Mouse (Mus musculus) hindbrain, postnatal 0 days (tissue): ENCODE data around the gene Plxnb1. TPM values are rescaled to one million over a fixed set of nuclear protein-coding genes. Genes with fewer than 3 reads are reported as not detected.
A peak's percentile ranks its signal among the peaks of the same experiment; 100 is the strongest.

Experiments used
- ATAC-seq: fragments of 200-750 bp; cut with Nextera tagmentation; 2 replicates; pipeline ENCODE4 v1.8.0; 2017; ENCODE audit warnings: mild to moderate bottlenecking, moderate TSS enrichment, moderate library complexity
- DNase-seq: peaks from one replicate; pipeline ENCODE4 v3.0.0-alpha.2; 2015; ENCODE audit warnings: low spot score
- H3K27ac ChIP-seq: fragments of 300-500 bp; sonication (generic); 2 replicates; pipeline ENCODE4 v1.5.1; 2014; ENCODE audit warnings: mild to moderate bottlenecking
- H3K27me3 ChIP-seq: fragments of 300-500 bp; sonication (generic); 2 replicates; pipeline ENCODE4 v1.6.1; 2014; ENCODE audit warnings: low read length, mixed read lengths; ENCODE audit not compliant: insufficient read depth
- H3K36me3 ChIP-seq: fragments of 300-500 bp; sonication (generic); 2 replicates; pipeline ENCODE4 v1.6.1; 2014; ENCODE audit warnings: low read length, mixed read lengths; ENCODE audit not compliant: insufficient read depth
- H3K4me1 ChIP-seq: fragments of 300-500 bp; sonication (generic); 2 replicates; pipeline ENCODE4 v1.6.1; 2014; ENCODE audit warnings: antibody characterized with exemption, low read length, mixed read lengths; ENCODE audit not compliant: insufficient read depth
- H3K4me2 ChIP-seq: fragments of 300-500 bp; sonication (generic); 2 replicates; pipeline ENCODE4 v1.6.1; 2014; ENCODE audit warnings: low read depth, mild to moderate bottlenecking, low read length, moderate library complexity, mixed read lengths
- H3K4me3 ChIP-seq: fragments of 300-500 bp; sonication (generic); 2 replicates; pipeline ENCODE4 v1.5.1; 2014; ENCODE audit warnings: low read length
- H3K9ac ChIP-seq: fragments of 300-500 bp; sonication (generic); replicated peaks from 2 replicates; pipeline ENCODE4 v1.6.1; 2014; ENCODE audit warnings: mild to moderate bottlenecking, low read length, moderate library complexity, mixed read lengths
- H3K9me3 ChIP-seq: fragments of 300-500 bp; sonication (generic); 2 replicates; pipeline ENCODE4 v1.6.1; 2016; ENCODE audit warnings: low read length, mixed read lengths
- CTCF ChIP-seq: IDR thresholded peaks from 2 replicates; pipeline ENCODE4 v1.5.1; 2016; ENCODE audit warnings: antibody characterized with exemption, control low read depth, low read depth
- WGBS: fragments of 180-500 bp; shearing (Covaris S2); extraction: QIAGEN DNeasy Blood & Tissue Kit; methylation state at CpG from one replicate; pipeline ENCODE4 v1.1.7; 2014; 5-methylcytosine and 5-hydroxymethylcytosine counted together
- polyA plus RNA-seq: library from polyadenylated mRNA; unstranded; fragments of >200 nt; fragmentation: Nextera tagmentation; extraction: Ambion mirVana; gene quantifications from 2 replicates; pipeline ENCODE4 v1.2.1, GENCODE M21; 2015
- total RNA-seq: library from RNA; depleted of rRNA; stranded (reverse); fragments of >200 nt; gene quantifications from 2 replicates; pipeline ENCODE4 v1.2.3, GENCODE M21; 2014; rRNA removed

Gene Plxnb1
- total RNA-seq, result 82.3 and 84.4 TPM in 2 replicates
- polyA plus RNA-seq, result 8.7 and 11.2 TPM in 2 replicates

- DNase-seq (peak; percentile 88), ATAC-seq (peak; percentile 62)
- Histone ChIP-seq H3K4me1 (peaks cover 18% of the 10 kb centered on the region; the same call in 1 of the 2 replicates), H3K9ac (peak within 1 kb of the TSS; percentile 92), H3K36me3 (peaks cover 9% of the 10 kb centered on the region; the same call in 1 of the 2 replicates), H3K4me2 (peak within 1 kb of the TSS; percentile 70), H3K27me3 (no peaks in the 10 kb centered on the region), H3K4me3 (peak within 1 kb of the TSS; percentile 75), H3K9me3 (no peaks in the 10 kb centered on the region), H3K27ac (peak within 1 kb of the TSS; percentile 99)
- no peak for TF ChIP-seq CTCF
- under 1% methylated on average over 96 of the region's 102 CpGs for WGBS
These were observed at the start of gene Plxnb1 for GRCm38 (mm10) chr9:109095137-109095982. Gene Plxnb1, plus strand, starts transcription at chr9:109095389.

DNA sequence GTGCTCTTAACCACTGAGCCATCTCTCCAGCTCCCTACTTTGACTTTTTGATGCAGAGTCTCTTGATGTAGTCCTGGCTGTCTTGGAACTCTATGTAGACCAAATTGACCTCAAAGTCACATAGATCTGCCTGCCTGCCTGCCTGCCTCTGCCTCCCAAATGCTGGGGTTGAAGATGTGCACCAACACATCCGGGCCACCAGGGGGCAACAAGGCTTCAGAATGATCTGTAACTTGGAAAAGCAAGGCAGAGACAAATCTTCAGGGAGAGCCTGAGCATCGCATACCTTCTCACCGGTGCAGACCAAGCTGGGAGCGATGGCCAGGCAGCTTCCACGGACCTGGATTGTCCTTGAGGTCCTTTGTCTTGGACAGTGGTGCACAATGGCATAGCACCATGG lies 48.9 kb upstream of the Plxnb1 start:
- H3K4me2 ChIP-seq, result no peak overlapping the region
- no peaks in the 10 kb centered on the region for H3K36me3 ChIP-seq
- H3K4me3 ChIP-seq, result no peak overlapping the region
- no peak overlapping the region for H3K9ac ChIP-seq
- no peaks in the 10 kb centered on the region for H3K27me3 ChIP-seq
- ATAC-seq (no peak), DNase-seq (peak; percentile 41)
- no peak overlapping the region for H3K27ac ChIP-seq
- H3K4me1 ChIP-seq, result no peaks in the 10 kb centered on the region
- no peaks in the 10 kb centered on the region for H3K9me3 ChIP-seq
- TF ChIP-seq CTCF, result peak; percentile 74
- WGBS, result 34% methylated on average over 5 of the region's 5 CpGs

- Histone ChIP-seq H3K4me2 (no peak overlapping the region), H3K9ac (no peak overlapping the region), H3K4me3 (no peak overlapping the region), H3K36me3 (no peaks in the 10 kb centered on the region), H3K9me3 (no peaks in the 10 kb centered on the region), H3K27ac (no peak overlapping the region), H3K27me3 (no peaks in the 10 kb centered on the region), H3K4me1 (no peaks in the 10 kb centered on the region)
- WGBS, result 85% methylated on average over 7 of the region's 7 CpGs
- TF ChIP-seq CTCF, result no peak
- no peak for DNase-seq
- ATAC-seq, result no peak
These were observed 45.9 kb upstream of the Plxnb1 start for GRCm38 (mm10) chr9:109049316-109049715.

- no peak overlapping the region for H3K4me2 ChIP-seq
- 0 out of 2 replicates have a peak overlapping the region, but pooled peaks have one; percentile 13 for H3K9ac ChIP-seq
- H3K4me3 ChIP-seq, result no peak overlapping the region
- WGBS, result 83% methylated on average over 9 of the region's 9 CpGs
- no peak for TF ChIP-seq CTCF
- ATAC-seq (no peak), DNase-seq (no peak)
- H3K27ac ChIP-seq, result no peak overlapping the region
- peaks cover 3% of the 10 kb centered on the region; the same call in 1 of the 2 replicates for H3K4me1 ChIP-seq
- H3K36me3 ChIP-seq, result no peaks in the 10 kb centered on the region
- no peaks in the 10 kb centered on the region for H3K9me3 ChIP-seq
- H3K27me3 ChIP-seq, result no peaks in the 10 kb centered on the region
These were observed 45.1 kb upstream of the Plxnb1 start for GRCm38 (mm10) chr9:109049996-109050673.

GRCm38 (mm10) chr9:109050674-109050997 lies 44.6 kb upstream of the Plxnb1 start:
- ATAC-seq (no peak), DNase-seq (no peak)
- Histone ChIP-seq H3K4me1 (peaks cover 8% of the 10 kb centered on the region), H3K27ac (no peak overlapping the region), H3K36me3 (no peaks in the 10 kb centered on the region), H3K27me3 (no peaks in the 10 kb centered on the region), H3K4me3 (no peak overlapping the region), H3K9me3 (no peaks in the 10 kb centered on the region), H3K9ac (0 out of 2 replicates have a peak overlapping the region, but pooled peaks have one; percentile 13), H3K4me2 (no peak overlapping the region)
- 82% methylated on average over 3 of the region's 3 CpGs for WGBS
- no peak for TF ChIP-seq CTCF

DNA sequence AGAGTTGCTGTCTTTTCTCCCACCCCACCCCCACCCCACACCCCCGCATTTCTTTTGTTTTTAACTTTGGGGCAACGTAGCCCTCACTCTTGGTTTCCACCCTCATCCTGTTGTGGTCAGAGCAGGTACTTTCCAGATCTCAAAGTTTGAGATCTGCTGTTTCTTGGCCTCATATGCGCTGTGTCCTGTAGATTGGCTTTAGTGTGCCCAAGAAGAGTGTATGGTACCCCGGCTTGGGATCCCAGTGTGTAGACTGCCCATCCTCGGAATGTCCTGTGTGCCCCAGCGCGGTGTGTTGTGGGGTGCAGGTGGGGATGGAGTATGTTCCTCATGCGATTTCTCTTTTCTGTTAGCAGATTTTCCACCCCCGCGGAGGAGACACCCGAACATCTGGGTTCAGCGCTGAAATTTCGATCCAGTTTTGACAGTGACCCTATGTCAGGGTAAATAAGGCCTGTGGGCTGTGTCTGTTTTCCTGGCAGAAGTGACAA lies 44.1 kb upstream of the Plxnb1 start:
- ATAC-seq (no peak), DNase-seq (no peak)
- Histone ChIP-seq H3K4me2 (no peak overlapping the region), H3K27me3 (no peaks in the 10 kb centered on the region), H3K36me3 (no peaks in the 10 kb centered on the region), H3K9ac (no peak overlapping the region), H3K27ac (no peak overlapping the region), H3K4me3 (no peak overlapping the region), H3K9me3 (no peaks in the 10 kb centered on the region), H3K4me1 (peaks cover 9% of the 10 kb centered on the region)
- TF ChIP-seq CTCF, result no peak
- WGBS, result 91% methylated on average over 13 of the region's 13 CpGs
